Mouse (Mus musculus) olfactory bulb, adult 2 months (tissue): Measurements from ENCODE around the gene Map4k3. TPM values are rescaled to one million over a fixed set of nuclear protein-coding genes. Genes with fewer than 3 reads are reported as not detected.
A peak's percentile ranks its signal among the peaks of the same experiment; 100 is the strongest.

Experiments
- H3K27ac ChIP-seq: fragments of 200-500 bp; 2 replicates; pipeline ENCODE4 v1.5.1; 2012; ENCODE audit warnings: low read depth, low read length; ENCODE audit not compliant: insufficient read depth
- H3K4me1 ChIP-seq: fragments of 200-500 bp; 2 replicates; pipeline ENCODE4 v1.6.1; 2012; ENCODE audit warnings: low read length; ENCODE audit not compliant: control insufficient read depth, insufficient read depth
- H3K4me3 ChIP-seq: fragments of 200-500 bp; 2 replicates; pipeline ENCODE4 v1.5.1; 2012; ENCODE audit warnings: mild to moderate bottlenecking, low read depth, low read length, moderate library complexity; ENCODE audit not compliant: insufficient read depth
- CTCF ChIP-seq: fragments of 200-500 bp; IDR thresholded peaks from 2 replicates; pipeline ENCODE4 v1.5.1; 2012; ENCODE audit warnings: low read depth, mild to moderate bottlenecking, low read length, moderate library complexity; ENCODE audit not compliant: insufficient read depth
- POLR2A ChIP-seq: fragments of 200-500 bp; IDR thresholded peaks from 2 replicates; pipeline ENCODE4 v1.6.1; 2012; ENCODE audit warnings: mild to moderate bottlenecking, low read depth, low read length, moderate library complexity; ENCODE audit not compliant: insufficient read depth
- WGBS: fragments of 180-500 bp; shearing (Covaris S2); methylation state at CpG from one replicate; pipeline ENCODE4 v1.1.7; 2018; 5-methylcytosine and 5-hydroxymethylcytosine counted together
- polyA plus RNA-seq: library from polyadenylated mRNA; stranded (reverse); fragments of >200 nt; gene quantifications from 2 replicates; pipeline ENCODE4 v1.2.4, GENCODE M21; 2012; ENCODE audit warnings: low replicate concordance; ENCODE audit not compliant: missing spikeins, insufficient read depth, insufficient read length

The Map4k3 gene
- polyA plus RNA-seq, 1 experiment, result not detected

- WGBS, result 97% methylated on average over 5 of the region's 5 CpGs
- H3K27ac ChIP-seq, result no peak overlapping the region
- no peak overlapping the region for H3K4me3 ChIP-seq
- no peaks in the 10 kb centered on the region for H3K4me1 ChIP-seq
- TF ChIP-seq CTCF (no peak), POLR2A (no peak)
Measured at GRCm38 (mm10) chr17:80632846-80633245, 95.4 kb downstream of the Map4k3 start.

DNA sequence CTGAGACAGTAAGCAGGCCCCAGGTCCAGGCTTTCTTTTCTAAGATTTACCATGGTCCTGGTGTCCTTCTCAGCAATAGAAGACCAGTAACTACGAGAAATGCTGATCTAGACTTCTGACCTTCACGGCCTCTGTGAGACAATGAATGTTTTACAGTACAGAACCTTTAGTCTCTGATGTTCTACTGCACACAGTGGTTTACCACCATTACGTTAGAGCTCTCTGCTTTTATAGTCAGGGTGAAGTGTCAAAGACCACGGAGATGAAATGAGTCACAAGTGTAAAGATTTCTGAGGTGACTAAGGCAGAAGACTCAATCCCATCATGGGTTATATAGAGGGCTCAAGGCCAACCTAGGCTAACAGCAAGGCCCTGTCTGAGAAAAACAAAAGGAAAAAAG is 95.9 kb downstream of the Map4k3 start:
- 97% methylated on average over 4 of the region's 4 CpGs for WGBS
- no peak overlapping the region for H3K4me3 ChIP-seq
- TF ChIP-seq POLR2A (no peak), CTCF (no peak)
- no peaks in the 10 kb centered on the region for H3K4me1 ChIP-seq
- no peak overlapping the region for H3K27ac ChIP-seq

- WGBS, result 96% methylated on average over 3 of the region's 3 CpGs
- no peak overlapping the region for H3K4me3 ChIP-seq
- no peak for TF ChIP-seq CTCF
- no peak for TF ChIP-seq POLR2A
- no peaks in the 10 kb centered on the region for H3K4me1 ChIP-seq
- H3K27ac ChIP-seq, result no peak overlapping the region
Measured at GRCm38 (mm10) chr17:80631028-80631427, 97.3 kb downstream of the Map4k3 start.

- Histone ChIP-seq H3K4me3 (no peak overlapping the region), H3K27ac (no peak overlapping the region), H3K4me1 (peaks cover 2% of the 10 kb centered on the region; the same call in 1 of the 2 replicates)
- TF ChIP-seq CTCF (no peak), POLR2A (no peak)
Measured at GRCm38 (mm10) chr17:80624979-80625378, 103.3 kb downstream of the Map4k3 start.

DNA sequence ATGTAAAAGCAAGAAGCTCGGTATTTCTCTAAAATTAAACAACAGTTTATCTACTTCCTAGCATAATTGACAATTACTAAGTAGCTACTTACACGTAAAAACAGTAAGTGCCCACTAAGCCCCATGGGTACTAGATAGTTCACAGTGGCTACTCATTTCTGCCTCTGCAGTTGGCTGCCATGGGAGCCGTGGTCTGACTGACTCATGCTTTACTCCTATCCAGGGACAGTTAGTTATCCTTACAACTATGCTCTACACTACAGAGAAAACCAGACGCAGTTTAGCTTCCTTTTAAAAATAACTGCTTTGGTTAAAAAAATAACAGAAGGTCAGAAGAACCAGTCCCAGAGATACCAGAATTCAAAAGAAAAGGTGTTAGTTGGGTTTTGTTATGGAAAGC is 106.6 kb downstream of the Map4k3 start:
- peaks cover 2% of the 10 kb centered on the region; the same call in 1 of the 2 replicates for H3K4me1 ChIP-seq
- H3K27ac ChIP-seq, result no peak overlapping the region
- 82% methylated on average over 4 of the region's 4 CpGs for WGBS
- H3K4me3 ChIP-seq, result no peak overlapping the region
- no peak for TF ChIP-seq POLR2A
- no peak for TF ChIP-seq CTCF

DNA sequence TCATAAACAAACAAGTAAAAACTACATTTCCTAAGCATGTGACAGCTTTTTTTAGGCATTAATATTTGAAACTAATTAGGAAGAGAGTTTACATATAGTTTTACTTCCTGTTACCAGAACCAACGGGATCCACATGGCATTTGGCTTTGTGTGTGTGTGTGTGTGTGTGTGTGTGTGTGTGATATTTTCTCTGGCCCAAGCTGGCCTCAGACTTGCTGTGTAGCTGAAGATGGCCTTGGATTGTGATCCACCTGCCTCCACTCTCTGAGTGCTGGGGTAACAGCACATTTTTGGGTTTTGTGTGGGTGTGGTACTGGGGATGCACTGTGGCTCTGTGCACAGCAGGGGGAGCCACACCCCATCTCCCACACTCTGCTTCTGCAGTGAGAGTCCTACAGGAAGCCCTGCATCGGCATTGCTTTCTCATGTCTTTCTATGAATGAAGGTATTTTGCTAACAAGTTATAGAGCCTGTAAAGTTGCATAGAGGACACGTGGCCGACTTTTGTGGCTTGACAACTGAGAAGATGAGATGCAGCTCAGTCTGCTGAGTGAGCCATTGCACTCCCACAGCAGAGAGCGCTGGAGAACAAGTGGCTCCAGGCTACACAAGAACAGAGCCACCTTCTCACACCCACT is 107.4 kb downstream of the Map4k3 start:
- peaks cover 2% of the 10 kb centered on the region; the same call in 1 of the 2 replicates for H3K4me1 ChIP-seq
- no peak overlapping the region for H3K4me3 ChIP-seq
- H3K27ac ChIP-seq, result no peak overlapping the region
- WGBS, result 47% methylated on average over 5 of the region's 5 CpGs
- TF ChIP-seq POLR2A (no peak), CTCF (peak; percentile 84)

DNA sequence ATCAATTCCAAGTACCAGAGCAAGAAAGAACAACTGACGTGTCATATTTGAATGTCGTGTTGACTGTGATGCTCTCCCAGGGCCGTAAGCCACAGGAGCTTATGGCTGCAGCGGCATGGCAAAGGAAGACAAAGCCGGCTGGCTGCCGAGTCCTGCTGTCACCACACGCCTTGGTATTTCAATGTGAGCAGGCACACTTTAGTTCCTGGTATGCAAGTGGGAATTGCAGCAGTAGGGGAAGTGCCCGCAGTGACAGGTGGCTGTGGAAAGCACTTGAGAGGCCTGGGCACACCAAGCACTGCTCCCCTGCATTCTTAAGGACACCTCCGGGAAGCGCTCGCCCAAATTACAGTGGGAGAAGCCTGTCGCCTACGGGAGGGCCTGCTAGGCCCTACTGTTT is 108.7 kb downstream of the Map4k3 start:
- Histone ChIP-seq H3K4me1 (peaks cover 2% of the 10 kb centered on the region; the same call in 1 of the 2 replicates), H3K27ac (no peak overlapping the region), H3K4me3 (no peak overlapping the region)
- 83% methylated on average over 13 of the region's 13 CpGs for WGBS
- TF ChIP-seq CTCF (no peak), POLR2A (no peak)

- Histone ChIP-seq H3K27ac (no peak overlapping the region), H3K4me3 (no peak overlapping the region), H3K4me1 (peaks cover 2% of the 10 kb centered on the region; the same call in 1 of the 2 replicates)
- 73% methylated on average over 5 of the region's 5 CpGs for WGBS
- no peak for TF ChIP-seq CTCF
- no peak for TF ChIP-seq POLR2A
Measured at GRCm38 (mm10) chr17:80618890-80619289, 109.4 kb downstream of the Map4k3 start.

GRCm38 (mm10) chr17:80603806-80604205 is 124.5 kb downstream of the Map4k3 start:
- H3K4me1 ChIP-seq, result no peaks in the 10 kb centered on the region
- WGBS, result 95% methylated on average over 6 of the region's 6 CpGs
- no peak overlapping the region for H3K4me3 ChIP-seq
- no peak overlapping the region for H3K27ac ChIP-seq
- TF ChIP-seq POLR2A (no peak), CTCF (no peak)

DNA sequence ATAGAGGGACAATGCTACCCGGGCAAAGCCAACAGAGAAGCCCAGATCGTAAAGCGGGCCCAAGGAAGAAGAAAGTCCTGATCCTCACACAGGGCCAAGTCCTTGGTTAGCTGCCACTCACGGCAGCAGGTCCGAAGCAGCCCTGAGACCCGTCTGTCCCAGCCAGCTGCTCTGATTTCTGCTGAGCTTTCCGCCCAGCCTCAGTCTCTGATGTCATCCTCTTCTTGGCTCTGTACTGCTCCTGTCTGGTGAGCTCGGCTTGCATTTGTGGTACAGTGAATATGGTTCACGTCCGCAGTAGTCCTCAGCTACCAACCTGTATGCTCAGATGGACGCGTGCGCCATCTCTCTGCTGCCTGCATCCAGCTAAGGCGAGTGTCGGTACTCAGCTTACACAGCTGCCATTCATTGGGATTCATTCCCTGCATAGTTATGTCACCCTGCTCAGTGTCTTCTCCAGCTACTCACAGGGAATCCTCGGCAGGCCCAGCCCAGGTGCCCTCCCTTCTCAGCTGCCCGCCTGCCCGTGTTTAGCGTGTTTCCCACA is 125.1 kb downstream of the Map4k3 start:
- TF ChIP-seq POLR2A, result no peak
- TF ChIP-seq CTCF, result no peak
- 92% methylated on average over 19 of the region's 19 CpGs for WGBS
- Histone ChIP-seq H3K4me3 (no peak overlapping the region), H3K27ac (no peak overlapping the region), H3K4me1 (no peaks in the 10 kb centered on the region)
